Mouse (Mus musculus) forebrain, embryonic 15.5 days (tissue): Measurements from ENCODE around the gene Dph3. TPM values are rescaled to one million over a fixed set of nuclear protein-coding genes. Genes with fewer than 3 reads are reported as not detected.

ENCODE experiments used
- ATAC-seq: fragments of 200-750 bp; cut with Nextera tagmentation; replicated peaks from 2 replicates; pipeline ENCODE4 v1.8.0; 2017; ENCODE audit warnings: mild to moderate bottlenecking, moderate TSS enrichment, moderate library complexity
- H3K27ac ChIP-seq: fragments of 300-500 bp; sonication (generic); replicated peaks from 2 replicates; pipeline ENCODE4 v1.5.1; 2015; ENCODE audit warnings: mild to moderate bottlenecking, inconsistent platforms
- H3K27me3 ChIP-seq: fragments of 300-500 bp; sonication (generic); 2 replicates; pipeline ENCODE4 v1.6.1; 2015; ENCODE audit warnings: inconsistent platforms
- H3K36me3 ChIP-seq: fragments of 300-500 bp; sonication (generic); 2 replicates; pipeline ENCODE4 v1.6.1; 2015; ENCODE audit warnings: mild to moderate bottlenecking, inconsistent platforms
- H3K4me1 ChIP-seq: fragments of 300-500 bp; sonication (generic); 2 replicates; pipeline ENCODE4 v1.6.1; 2015; ENCODE audit warnings: inconsistent platforms
- H3K4me2 ChIP-seq: fragments of 300-500 bp; sonication (generic); replicated peaks from 2 replicates; pipeline ENCODE4 v1.6.1; 2015; ENCODE audit warnings: mild to moderate bottlenecking, inconsistent platforms
- H3K4me3 ChIP-seq: fragments of 300-500 bp; sonication (generic); 2 replicates; pipeline ENCODE4 v1.5.1; 2015; ENCODE audit warnings: mild to moderate bottlenecking, inconsistent platforms
- H3K9ac ChIP-seq: fragments of 300-500 bp; sonication (generic); replicated peaks from 2 replicates; pipeline ENCODE4 v1.6.1; 2015; ENCODE audit warnings: mild to moderate bottlenecking, inconsistent platforms
- H3K9me3 ChIP-seq: fragments of 300-500 bp; sonication (generic); 2 replicates; pipeline ENCODE4 v1.6.1; 2016; ENCODE audit warnings: inconsistent platforms
- whole genome bisulfite sequencing: fragments of 180-500 bp; shearing (Covaris S2); methylation state at CpG from one replicate; pipeline ENCODE4 v1.1.7; 2015; ENCODE audit warnings: mixed read lengths; 5-methylcytosine and 5-hydroxymethylcytosine counted together
- polyA plus RNA-seq: library from polyadenylated mRNA; unstranded; fragments of >200 nt; fragmentation: Nextera tagmentation; extraction: Ambion mirVana; gene quantifications from 2 replicates; pipeline ENCODE4 v1.2.1, GENCODE M21; 2015

Gene Dph3
- polyA plus RNA-seq, 1 experiment from 2014 or later, result 74.6 TPM

DNA sequence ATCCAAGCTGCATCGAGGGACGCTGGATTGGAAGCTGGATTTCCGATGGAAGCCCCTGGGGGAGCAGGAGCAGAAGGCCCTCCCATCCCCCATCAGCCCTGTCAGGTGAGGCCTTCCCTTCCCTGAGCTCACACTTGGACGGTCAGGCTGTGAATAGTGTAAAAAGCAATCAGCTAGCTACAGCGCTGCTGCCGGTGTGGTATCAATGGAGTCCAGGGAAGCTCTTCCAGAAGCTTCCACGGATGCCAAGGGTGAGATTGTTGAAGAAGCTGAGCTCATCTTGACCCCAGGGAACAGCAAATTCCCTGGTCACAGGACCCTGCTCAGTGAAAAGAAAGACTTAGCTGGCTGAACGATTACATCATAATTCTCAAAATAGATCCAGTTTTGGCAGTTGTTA lies 39.2 kb downstream of the Dph3 start:
- Histone ChIP-seq H3K27me3 (no peaks in the 10 kb centered on the region), H3K36me3 (no peaks in the 10 kb centered on the region), H3K9ac (no peak overlapping the region), H3K27ac (no peak overlapping the region), H3K9me3 (no peaks in the 10 kb centered on the region), H3K4me3 (no peak overlapping the region), H3K4me1 (no peaks in the 10 kb centered on the region), H3K4me2 (no peak overlapping the region)
- 68% methylated on average over 8 of the region's 8 CpGs for WGBS
- ATAC-seq, result no peak

- no peaks in the 10 kb centered on the region for H3K9me3 ChIP-seq
- H3K36me3 ChIP-seq, result no peaks in the 10 kb centered on the region
- H3K9ac ChIP-seq, result no peak overlapping the region
- WGBS, result 76% methylated on average over 5 of the region's 5 CpGs
- H3K27ac ChIP-seq, result no peak overlapping the region
- H3K4me1 ChIP-seq, result no peaks in the 10 kb centered on the region
- H3K27me3 ChIP-seq, result no peaks in the 10 kb centered on the region
- no peak overlapping the region for H3K4me2 ChIP-seq
- H3K4me3 ChIP-seq, result no peak overlapping the region
- ATAC-seq, result no peak
Observed at GRCm38 (mm10) chr14:32042108-32042507, 43.4 kb downstream of the Dph3 start.

DNA sequence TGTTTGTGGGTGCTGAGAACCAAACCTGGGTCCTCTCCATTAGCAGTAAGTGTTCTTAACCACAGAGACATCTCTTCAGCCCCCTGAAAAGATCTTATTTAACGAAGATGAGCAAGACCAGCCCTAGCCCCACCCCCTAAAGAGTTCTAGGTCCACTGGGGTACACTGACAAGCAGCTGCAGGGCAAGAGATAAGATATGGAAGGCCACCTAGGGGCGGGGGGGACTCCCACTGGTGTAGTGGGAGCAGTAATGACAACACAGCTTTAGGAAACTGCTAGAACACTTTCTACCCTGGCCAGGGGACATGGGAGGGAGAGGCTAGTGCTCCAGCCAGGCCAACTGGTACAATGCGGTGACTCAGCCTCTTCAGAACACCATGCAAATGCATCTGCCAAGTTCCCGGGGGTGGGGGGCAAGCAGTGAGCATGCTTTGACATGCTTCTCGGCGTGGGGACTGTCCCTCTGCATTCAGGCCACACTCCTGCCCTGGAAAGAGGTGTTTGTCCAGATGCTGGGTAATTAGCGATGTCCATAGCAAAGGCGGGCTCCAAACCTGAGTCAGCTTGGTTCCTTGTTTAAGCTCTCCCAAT lies 47.8 kb downstream of the Dph3 start:
- Histone ChIP-seq H3K36me3 (no peaks in the 10 kb centered on the region), H3K4me2 (no peak overlapping the region), H3K27me3 (no peaks in the 10 kb centered on the region), H3K4me1 (no peaks in the 10 kb centered on the region), H3K4me3 (no peak overlapping the region), H3K9me3 (no peaks in the 10 kb centered on the region), H3K27ac (no peak overlapping the region), H3K9ac (no peak overlapping the region)
- no peak for ATAC-seq
- WGBS, result 79% methylated on average over 8 of the region's 8 CpGs

- no peak overlapping the region for H3K4me3 ChIP-seq
- H3K4me1 ChIP-seq, result 0 out of 2 replicates have a peak, but pooled peaks cover 2% of the 10 kb centered on the region
- H3K4me2 ChIP-seq, result no peak overlapping the region
- H3K27ac ChIP-seq, result no peak overlapping the region
- ATAC-seq, result no peak
- no peaks in the 10 kb centered on the region for H3K27me3 ChIP-seq
- WGBS, result 82% methylated on average over 5 of the region's 5 CpGs
- H3K9ac ChIP-seq, result no peak overlapping the region
- no peaks in the 10 kb centered on the region for H3K9me3 ChIP-seq
- no peaks in the 10 kb centered on the region for H3K36me3 ChIP-seq
Observed at GRCm38 (mm10) chr14:32036482-32036881, 49.0 kb downstream of the Dph3 start.

DNA sequence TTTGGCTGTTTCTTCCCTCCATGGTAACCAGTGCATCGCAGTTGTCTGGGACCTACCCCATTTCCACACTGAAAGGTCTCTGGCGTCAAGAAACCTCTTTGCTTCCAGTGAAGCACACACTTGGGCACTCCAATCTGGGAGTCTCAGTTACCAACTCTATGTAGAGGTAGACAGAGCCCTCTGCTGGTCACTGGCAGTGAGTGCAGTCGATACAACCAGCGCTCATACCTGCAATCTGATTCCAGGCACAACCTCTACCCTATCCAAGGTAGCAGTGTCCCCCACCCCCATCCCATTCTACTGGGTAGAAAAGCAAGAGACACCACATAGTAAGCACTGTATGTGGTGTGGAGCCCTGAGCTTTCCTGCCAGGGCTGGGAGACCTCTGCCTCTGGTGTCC lies 53.0 kb downstream of the Dph3 start:
- H3K27me3 ChIP-seq, result no peaks in the 10 kb centered on the region
- peak; percentile 49 for ATAC-seq
- H3K36me3 ChIP-seq, result no peaks in the 10 kb centered on the region
- no peak overlapping the region for H3K4me3 ChIP-seq
- no peak overlapping the region for H3K4me2 ChIP-seq
- peaks cover 19% of the 10 kb centered on the region for H3K4me1 ChIP-seq
- H3K9ac ChIP-seq, result no peak overlapping the region
- no peak overlapping the region for H3K27ac ChIP-seq
- H3K9me3 ChIP-seq, result no peaks in the 10 kb centered on the region
- WGBS, result 6% methylated on average over 4 of the region's 4 CpGs

Other genes starting within 250 kb of the Dph3 start
- 0.45 and 0.47 TPM in 2 replicates for gene Galnt15, start 56.7 kb downstream of the Dph3 start, polyA plus RNA-seq
- 20.5 and 23.6 TPM in 2 replicates for gene Oxnad1, start 355 bp downstream of the Dph3 start, polyA plus RNA-seq
- not detected in 2 replicates for gene Msmb, start 56.3 kb upstream of the Dph3 start, polyA plus RNA-seq
- gene Ncoa4, start 74.1 kb upstream of the Dph3 start, polyA plus RNA-seq, result 103 and 112 TPM in 2 replicates
- gene Timm23, start 116.2 kb upstream of the Dph3 start, polyA plus RNA-seq, result 221 and 228 TPM in 2 replicates
- 39.8 and 41.7 TPM in 2 replicates for gene Parg, start 116.2 kb upstream of the Dph3 start, polyA plus RNA-seq
- gene Ogdhl, start 236.3 kb upstream of the Dph3 start, polyA plus RNA-seq, result 26.2 TPM in 2 replicates